Mouse (Mus musculus) olfactory bulb, adult 2 months (tissue): ENCODE results near the gene Sv2b.

Source experiments
- CTCF ChIP-seq: fragments of 200-500 bp; IDR thresholded peaks from 2 replicates; pipeline ENCODE4 v1.5.1; 2012; ENCODE audit warnings: low read depth, mild to moderate bottlenecking, low read length, moderate library complexity; ENCODE audit not compliant: insufficient read depth
- POLR2A ChIP-seq: fragments of 200-500 bp; IDR thresholded peaks from 2 replicates; pipeline ENCODE4 v1.6.1; 2012; ENCODE audit warnings: mild to moderate bottlenecking, low read depth, low read length, moderate library complexity; ENCODE audit not compliant: insufficient read depth

DNA sequence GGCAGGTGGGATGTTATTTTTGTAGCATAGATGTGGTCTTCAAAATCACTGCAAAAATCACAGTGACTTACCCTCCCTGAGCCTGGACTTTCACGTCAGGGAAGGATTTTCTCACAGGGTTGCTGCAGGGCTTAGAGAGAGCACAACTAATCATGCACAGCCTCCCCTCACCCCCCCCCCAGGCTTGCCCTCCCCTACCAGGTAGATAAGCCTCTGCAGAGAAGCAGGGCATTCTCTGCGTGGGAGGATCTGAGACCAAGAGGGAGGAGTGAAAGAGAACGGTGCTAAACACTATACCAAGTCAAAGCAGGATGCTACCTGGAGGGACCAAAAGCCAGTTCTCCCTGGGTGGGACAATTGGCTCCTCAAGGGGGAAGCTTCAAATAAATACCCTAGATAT lies 31.2 kb downstream of the Sv2b start:
- TF ChIP-seq CTCF (no peak), POLR2A (no peak)
